Mouse (Mus musculus): Measurements from ENCODE around the gene Amd1.
A peak's percentile ranks its signal among the peaks of the same experiment; 100 is the strongest.

Amd1 gene

GRCm38 (mm10) chr10:40302140-40302985 is at the start of gene Amd1:
Gene Amd1 (minus strand): TSS chr10:40302186.
- DNase-seq (ENCODE audit: low spot score in 2 of 2) = peak; percentile 99 to 100

- DNase-seq (ENCODE audit: low spot score in 2 of 2) = no peak
Measured at GRCm38 (mm10) chr10:40351156-40351555, 49.2 kb upstream of the Amd1 start.

GRCm38 (mm10) chr10:40350245-40350932 is 48.4 kb upstream of the Amd1 start:
- no peak for DNase-seq (ENCODE audit: low spot score in 2 of 2)

GRCm38 (mm10) chr10:40349631-40350177 is 47.7 kb upstream of the Amd1 start:
- peak; percentile 62 to 66 for DNase-seq (ENCODE audit: low spot score in 2 of 2)

DNA sequence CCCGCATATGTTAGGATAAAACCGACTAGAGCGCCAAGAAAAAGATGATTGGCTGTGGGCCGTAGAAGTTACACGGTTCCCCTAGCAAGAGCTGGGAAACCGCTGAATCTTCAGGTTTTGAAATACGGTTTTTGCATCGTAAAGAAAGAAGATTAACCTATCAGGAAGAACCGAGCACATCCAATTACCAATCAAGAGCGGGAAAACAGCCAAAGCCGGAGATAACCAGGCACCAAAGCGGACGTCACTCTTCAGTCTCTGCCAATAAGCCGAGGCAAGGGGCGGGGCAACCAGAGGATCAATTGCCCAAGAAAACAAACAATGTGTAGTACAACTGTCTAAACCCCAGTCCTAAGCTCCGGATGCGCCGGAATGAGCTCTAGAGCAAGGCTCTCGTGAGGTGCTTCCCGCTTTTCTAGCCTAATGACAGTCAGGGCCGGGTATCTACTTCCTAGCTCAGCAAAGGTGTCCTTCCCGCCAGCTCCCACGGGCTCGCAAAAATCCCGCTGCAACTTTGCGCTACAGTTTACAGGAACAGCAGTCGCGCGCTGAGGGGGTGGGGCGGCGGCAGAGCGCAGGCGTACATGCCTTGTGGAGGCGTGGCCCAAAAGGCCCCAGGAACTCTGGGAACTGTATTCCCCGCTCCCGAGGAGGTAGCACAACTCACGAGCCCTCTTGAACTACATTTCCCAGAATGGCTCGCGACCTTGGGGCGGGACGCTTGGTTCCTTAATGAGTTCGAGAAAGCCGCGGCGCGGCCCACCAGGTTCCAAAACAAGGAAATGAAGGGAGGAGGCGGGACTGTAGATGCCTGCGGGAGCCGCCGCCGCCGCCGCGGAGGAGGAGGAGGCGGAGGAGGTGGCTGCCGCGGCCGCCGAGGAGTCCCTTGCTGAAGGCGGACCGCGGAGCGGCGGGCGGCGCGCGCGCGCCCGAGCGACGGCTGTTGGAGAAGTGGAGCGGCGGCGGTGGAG is 46.9 kb upstream of the Amd1 start:
- DNase-seq (ENCODE audit: low spot score in 2 of 2) = peak; percentile 95 to 98

DNA sequence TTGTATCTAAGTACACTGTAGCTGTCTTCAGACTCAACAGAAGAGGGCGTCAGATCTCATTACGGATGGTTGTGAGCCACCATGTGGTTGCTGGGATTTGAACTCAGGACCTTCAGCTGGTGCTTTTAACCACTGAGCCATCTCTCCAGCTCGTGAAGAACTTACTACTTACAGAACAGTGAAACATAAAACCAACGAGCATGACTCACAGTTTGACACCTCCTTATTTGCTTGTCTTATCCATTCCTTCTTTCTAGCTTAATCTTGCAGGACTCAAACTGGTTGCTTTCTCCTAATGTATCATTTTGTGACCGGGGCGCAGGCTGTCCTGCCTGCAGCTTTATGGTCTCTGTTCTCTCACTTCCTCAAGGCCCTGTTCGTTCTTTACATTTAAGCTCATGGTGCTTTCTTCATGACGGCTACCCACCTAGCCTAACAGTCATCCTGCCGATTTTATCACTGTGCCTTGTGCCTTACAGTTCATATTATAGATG is 45.5 kb upstream of the Amd1 start:
- no peak for DNase-seq (ENCODE audit: low spot score in 2 of 2)

DNA sequence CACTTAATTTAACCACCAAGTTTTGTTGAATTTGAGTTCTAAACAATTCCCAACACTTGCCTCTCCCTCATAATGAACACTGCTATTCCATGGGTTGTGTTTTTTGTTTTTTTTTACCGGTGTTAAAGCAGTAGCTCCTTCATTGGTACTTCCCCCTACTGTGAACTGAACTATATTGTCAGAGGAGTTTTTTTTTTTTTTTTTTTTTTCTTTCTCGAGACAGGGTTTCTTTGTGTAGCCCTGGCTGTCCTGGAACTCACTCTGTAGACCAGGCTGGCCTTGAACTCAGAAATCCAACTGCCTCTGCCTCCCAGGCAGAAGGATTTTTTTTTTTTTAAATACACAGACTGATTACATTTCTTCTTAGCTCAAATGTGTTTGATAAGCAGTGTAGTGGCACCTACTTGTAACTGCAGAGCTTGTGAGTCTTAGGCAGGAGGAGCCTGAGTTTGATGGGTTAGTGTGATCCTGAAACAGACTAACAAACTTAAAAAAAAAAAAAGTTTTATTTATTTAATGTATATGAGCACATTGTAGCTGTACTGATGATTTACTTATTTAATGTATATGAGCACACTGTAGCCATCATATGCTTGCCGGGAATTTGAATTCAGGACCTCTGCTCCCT is 44.9 kb upstream of the Amd1 start:
- DNase-seq (ENCODE audit: low spot score in 2 of 2) = no peak

- no peak for DNase-seq (ENCODE audit: low spot score in 2 of 2)
Measured at GRCm38 (mm10) chr10:40342036-40342435, 40.0 kb upstream of the Amd1 start.

DNA sequence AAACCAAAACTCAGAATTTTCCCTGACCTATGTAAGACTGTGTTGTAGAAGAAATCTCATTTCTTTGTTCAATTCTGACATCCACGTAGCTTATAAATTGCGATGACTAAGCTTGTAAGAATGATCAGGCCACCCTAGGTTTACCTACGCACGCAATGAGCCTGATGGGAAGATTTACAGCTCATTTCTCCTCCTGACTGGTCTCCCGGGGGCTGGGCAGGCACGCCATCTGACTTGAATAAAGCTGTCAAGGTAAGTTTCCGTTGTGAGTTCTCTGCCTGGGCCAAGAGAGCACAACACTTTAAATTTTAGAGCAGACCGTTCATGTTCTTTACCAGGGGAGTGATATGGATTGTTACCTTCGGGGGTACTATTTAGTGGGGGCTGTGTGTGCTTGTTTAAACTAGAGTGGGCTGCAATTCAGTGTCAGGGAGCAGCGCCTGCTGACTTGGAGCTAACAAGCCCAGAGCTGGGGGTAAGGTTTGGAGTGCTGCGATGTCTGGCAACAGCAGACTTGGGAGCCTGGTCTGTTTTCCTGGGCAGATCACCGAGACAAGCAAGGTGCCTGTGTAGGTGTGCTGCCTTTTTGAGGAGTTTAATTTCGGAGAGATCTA is 37.5 kb upstream of the Amd1 start, which contains the start of gene Cdk19:
Gene Cdk19 (plus strand): TSS at position 214 of the 614 bp plus-strand sequence.
- DNase-seq (ENCODE audit: low spot score in 2 of 2) = no peak

DNA sequence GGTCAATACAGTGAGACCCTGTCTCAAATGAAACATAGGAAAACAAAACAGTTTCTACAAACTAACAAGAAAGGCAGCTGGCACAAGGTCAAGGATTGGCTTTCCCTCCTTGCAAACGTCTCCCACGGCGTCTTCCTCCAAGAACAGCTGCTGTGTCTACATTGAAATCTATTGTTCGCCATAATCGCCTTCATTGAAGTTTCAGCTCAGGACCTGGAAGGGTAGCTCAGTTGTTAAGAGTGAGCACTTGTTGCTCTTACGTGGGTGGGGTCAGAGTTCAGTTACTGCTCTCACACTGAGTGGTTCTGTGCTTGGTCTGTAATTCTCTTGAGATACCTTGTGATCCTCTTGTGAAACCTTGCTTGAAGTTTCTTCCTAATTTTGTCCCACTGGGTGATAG is 30.9 kb upstream of the Amd1 start:
- DNase-seq (ENCODE audit: low spot score in 2 of 2) = no peak

DNA sequence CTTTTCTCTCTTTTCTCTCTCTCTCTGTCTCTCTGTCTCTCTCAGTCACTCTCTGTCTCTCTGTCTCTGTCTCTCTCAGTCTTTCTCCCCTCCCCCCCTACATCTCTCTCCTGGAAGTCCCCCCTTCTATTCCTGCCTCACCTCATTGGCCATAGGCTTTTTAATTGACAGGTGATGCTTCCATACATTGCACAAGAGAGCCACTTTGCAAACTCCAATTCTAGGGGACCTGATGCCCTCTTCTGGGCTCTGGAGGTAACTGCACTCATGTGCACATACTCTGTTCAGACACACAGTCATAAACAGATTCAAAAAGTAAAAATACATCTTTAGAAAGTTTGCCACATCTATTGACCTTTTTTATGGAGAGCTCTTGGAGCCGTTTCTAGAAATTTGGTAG is 28.3 kb upstream of the Amd1 start:
- no peak for DNase-seq (ENCODE audit: low spot score in 2 of 2)

- no peak for DNase-seq (ENCODE audit: low spot score in 2 of 2)
Measured at GRCm38 (mm10) chr10:40328004-40328551, 26.1 kb upstream of the Amd1 start.

DNA sequence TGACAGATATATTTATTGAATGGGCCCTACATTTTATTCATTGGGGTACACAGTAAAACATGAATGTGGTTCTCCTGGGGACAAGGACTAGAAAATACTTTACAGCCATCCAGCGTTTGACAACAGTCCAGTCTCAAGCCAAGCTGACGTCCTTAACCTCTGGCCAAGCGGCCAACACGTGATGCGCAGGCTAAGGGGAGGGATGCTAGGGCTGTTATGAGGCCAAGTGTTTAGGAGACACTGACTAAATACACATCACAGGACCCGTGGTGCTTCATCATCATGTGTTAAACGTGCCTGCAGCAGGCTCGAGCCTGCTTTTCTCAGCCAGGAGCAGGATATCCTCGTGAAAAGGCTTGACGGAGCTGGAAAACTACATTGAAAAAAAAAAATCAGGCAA is 18.3 kb upstream of the Amd1 start:
- no peak for DNase-seq (ENCODE audit: low spot score in 2 of 2)

GRCm38 (mm10) chr10:40316841-40317585 is 15.0 kb upstream of the Amd1 start:
- DNase-seq (ENCODE audit: low spot score in 2 of 2) = no peak

DNA sequence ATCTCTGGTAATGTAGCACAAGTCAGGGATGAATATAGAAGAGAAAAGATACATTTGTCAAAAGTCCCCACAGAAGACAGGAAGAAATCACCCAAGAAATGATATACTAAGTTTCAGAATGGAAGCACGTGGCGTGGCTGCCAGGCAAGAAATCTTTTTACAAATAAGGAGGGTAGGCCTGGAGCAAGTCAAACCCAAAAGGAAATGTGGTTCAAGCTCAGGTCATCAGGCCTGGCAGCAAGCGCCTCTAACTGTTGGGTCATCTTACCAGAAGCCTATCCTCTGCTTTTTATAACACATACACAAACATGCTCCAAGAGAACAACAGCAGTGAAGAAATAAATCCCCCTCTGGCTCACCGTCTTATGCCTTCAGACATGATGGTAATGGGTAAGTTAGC is 10.8 kb upstream of the Amd1 start:
- no peak for DNase-seq (ENCODE audit: low spot score in 2 of 2)

DNA sequence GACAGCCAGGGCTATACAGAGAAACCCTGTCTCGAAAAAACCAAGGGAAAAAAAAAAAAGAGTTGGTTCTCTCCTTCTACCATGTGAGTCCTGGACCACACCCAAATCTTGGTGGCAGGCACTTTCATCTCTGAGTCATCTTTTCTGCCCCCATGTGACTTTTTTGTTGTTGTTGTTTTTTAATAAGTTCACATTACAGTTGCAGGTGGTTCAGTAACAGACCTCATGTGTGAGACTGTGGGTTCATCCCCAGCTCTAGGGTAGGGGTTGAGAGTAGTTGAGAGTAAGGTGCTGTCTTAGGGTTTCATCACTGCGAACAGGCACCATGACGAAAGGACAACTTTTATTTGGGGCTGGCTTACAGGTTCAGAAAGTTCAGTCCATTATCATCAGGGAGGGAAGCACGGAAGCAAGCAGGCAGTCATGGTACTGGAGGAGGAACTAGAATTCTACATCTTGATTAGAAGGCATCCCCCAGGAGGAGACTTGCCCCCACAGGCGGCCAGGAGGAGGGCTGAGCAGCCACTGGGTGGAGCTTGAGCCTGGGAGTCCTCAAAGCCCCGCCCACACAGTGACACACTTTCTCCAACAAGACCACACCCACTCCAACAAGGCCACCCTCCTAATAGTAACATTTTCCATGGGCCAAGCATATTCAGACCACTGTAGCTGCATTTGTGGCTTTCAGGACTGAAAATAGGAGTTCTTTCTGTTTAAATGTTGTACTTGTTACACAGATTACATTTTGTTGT is 8.1 kb upstream of the Amd1 start:
- no peak for DNase-seq (ENCODE audit: low spot score in 2 of 2)

- no peak for DNase-seq (ENCODE audit: low spot score in 2 of 2)
Measured at GRCm38 (mm10) chr10:40307826-40308583, 6.0 kb upstream of the Amd1 start.

- DNase-seq (ENCODE audit: low spot score in 2 of 2) = no peak
Measured at GRCm38 (mm10) chr10:40305989-40306388, 4.0 kb upstream of the Amd1 start.

Measured in thymus, postnatal 10 days (tissue).